Mouse (Mus musculus): Measurements from ENCODE around the gene Ttc28. TPM values are rescaled to one million over a fixed set of nuclear protein-coding genes. Genes with fewer than 3 reads are reported as not detected.

Gene Ttc28
- total RNA-seq, 1 experiment: 5.8 TPM

DNA sequence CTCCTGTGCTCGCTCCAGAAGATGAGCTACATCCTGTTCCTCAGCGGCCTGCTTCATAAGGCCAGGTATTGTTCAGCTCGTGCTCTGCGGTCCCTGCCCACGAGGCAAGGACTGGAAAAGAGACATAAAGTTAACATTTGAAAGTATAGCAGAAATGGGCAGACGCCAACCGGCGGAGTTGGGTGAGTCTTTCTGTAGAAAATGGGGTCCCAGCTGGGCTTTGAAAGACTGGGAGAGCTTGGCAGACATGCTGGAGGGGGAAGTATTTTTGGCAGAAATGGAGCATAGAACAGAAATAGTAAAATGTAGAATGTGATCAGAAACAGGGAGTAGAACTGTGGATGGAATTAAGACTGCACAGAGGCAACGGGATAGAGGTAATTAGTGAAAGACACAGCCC, 149.3 kb downstream of the Ttc28 start:
- DNase-seq (ENCODE audit: low read depth, low spot score): no peak
- Histone ChIP-seq H3K36me3 (ENCODE audit: control insufficient read depth, insufficient read depth, low read length, poor library complexity, severe bottlenecking) (no peaks in the 10 kb centered on the region), H3K9ac (ENCODE audit: insufficient read depth, low read depth, low read length, poor library complexity, severe bottlenecking) (no peak overlapping the region), H3K4me3 (ENCODE audit: insufficient read depth in 1 of 2, low read depth in 1 of 2, low read length in 2 of 2, poor library complexity in 1 of 2, severe bottlenecking in 1 of 2) (no peak overlapping the region), H3K27ac (ENCODE audit: insufficient read depth, low read depth, low read length, poor library complexity, severe bottlenecking) (no peak overlapping the region), H3K4me1 (ENCODE audit: control insufficient read depth in 2 of 2, insufficient read depth in 2 of 2, low read length in 2 of 2, poor library complexity in 1 of 2) (no peaks in the 10 kb centered on the region; a peak in 1 of 4 replicates), H3K9me3 (ENCODE audit: control insufficient read depth, insufficient read depth, low read depth, low read length) (no peaks in the 10 kb centered on the region)
- in situ Hi-C loops (cut with MboI; ENCODE audit: low sequenced_read_pairs in 2 of 2, unreplicated experiment in 2 of 2): no loop called here
- TF ChIP-seq CHD2 (IDR thresholded peaks at IDR 0.05; ENCODE audit: low read depth, low read length) (no peak), MAFK (IDR thresholded peaks at IDR 0.05; ENCODE audit: insufficient read depth, low read depth, low read length) (no peak), HCFC1 (IDR thresholded peaks at IDR 0.05; ENCODE audit: borderline replicate concordance, insufficient read depth, low read length) (no peak), ZC3H11A (IDR thresholded peaks at IDR 0.05; ENCODE audit: borderline replicate concordance, low read depth, low read length) (no peak), ZNF384 (IDR thresholded peaks at IDR 0.05; ENCODE audit: low read depth, low read length) (no peak)

DNA sequence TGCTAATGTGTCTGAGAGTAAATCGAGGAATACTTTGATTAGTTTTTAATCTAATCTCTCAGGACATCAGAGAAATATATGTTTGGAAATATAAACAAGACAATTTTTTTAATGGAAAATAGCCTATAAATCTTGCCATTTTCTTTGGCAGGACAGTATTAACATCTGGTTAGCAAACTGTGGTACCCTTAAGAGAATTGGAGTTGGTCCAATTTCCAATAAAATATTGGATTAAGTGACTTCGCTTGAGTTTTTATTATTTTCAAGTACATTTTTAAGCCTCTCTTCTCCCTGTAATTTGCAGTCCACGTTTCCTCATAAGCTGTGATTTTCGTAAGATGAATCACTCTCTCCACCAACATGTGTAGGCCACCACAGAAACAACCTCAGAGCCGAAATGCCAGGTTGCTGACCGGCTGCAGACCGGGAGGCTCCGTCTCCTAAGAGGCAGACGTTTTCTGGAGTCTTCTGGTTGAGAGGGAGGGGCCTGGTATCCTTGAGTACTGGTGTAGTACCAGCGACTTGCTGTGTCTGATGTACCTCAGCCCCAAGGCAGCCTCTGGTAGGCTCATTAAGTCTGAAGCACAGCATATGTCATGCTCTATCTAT, 153.2 kb downstream of the Ttc28 start:
- in situ Hi-C loops (cut with MboI; ENCODE audit: low sequenced_read_pairs in 2 of 2, unreplicated experiment in 2 of 2): no loop called here
- Histone ChIP-seq H3K9ac (ENCODE audit: insufficient read depth, low read depth, low read length, poor library complexity, severe bottlenecking) (no peak overlapping the region), H3K27ac (ENCODE audit: insufficient read depth, low read depth, low read length, poor library complexity, severe bottlenecking) (no peak overlapping the region), H3K4me1 (ENCODE audit: control insufficient read depth in 2 of 2, insufficient read depth in 2 of 2, low read length in 2 of 2, poor library complexity in 1 of 2) (no peaks in the 10 kb centered on the region; a peak in 1 of 4 replicates), H3K4me3 (ENCODE audit: insufficient read depth in 1 of 2, low read depth in 1 of 2, low read length in 2 of 2, poor library complexity in 1 of 2, severe bottlenecking in 1 of 2) (no peak overlapping the region), H3K9me3 (ENCODE audit: control insufficient read depth, insufficient read depth, low read depth, low read length) (no peaks in the 10 kb centered on the region), H3K36me3 (ENCODE audit: control insufficient read depth, insufficient read depth, low read length, poor library complexity, severe bottlenecking) (no peaks in the 10 kb centered on the region)
- no peak for TF ChIP-seq ZNF384 (IDR thresholded peaks at IDR 0.05; ENCODE audit: low read depth, low read length)
- no peak for TF ChIP-seq ZC3H11A (IDR thresholded peaks at IDR 0.05; ENCODE audit: borderline replicate concordance, low read depth, low read length)
- no peak for TF ChIP-seq MAFK (IDR thresholded peaks at IDR 0.05; ENCODE audit: insufficient read depth, low read depth, low read length)
- TF ChIP-seq CHD2 (IDR thresholded peaks at IDR 0.05; ENCODE audit: low read depth, low read length): no peak
- no peak for TF ChIP-seq HCFC1 (IDR thresholded peaks at IDR 0.05; ENCODE audit: borderline replicate concordance, insufficient read depth, low read length)
- no peak for DNase-seq (ENCODE audit: low read depth, low spot score)

DNA sequence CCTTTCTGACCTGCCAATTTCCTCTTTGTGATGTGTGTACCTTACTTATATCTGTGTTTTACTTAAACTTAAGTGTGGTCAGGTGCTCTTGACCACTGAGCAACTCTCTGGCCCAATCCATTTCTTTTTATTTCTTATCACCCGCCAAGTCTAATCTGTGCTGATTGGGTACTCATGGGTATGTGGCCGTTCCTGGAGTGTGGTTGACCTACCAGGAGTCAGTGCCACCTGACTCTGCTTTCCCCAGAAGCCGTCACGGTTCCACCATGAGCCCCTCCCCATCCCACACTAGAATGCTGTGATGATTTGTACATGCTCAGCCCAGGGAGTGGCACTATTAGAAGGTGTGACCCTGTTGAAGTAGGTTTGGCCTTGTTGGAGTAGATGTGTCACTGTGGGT, 153.9 kb downstream of the Ttc28 start:
- Histone ChIP-seq H3K9ac (ENCODE audit: insufficient read depth, low read depth, low read length, poor library complexity, severe bottlenecking) (no peak overlapping the region), H3K36me3 (ENCODE audit: control insufficient read depth, insufficient read depth, low read length, poor library complexity, severe bottlenecking) (no peaks in the 10 kb centered on the region), H3K4me1 (ENCODE audit: control insufficient read depth in 2 of 2, insufficient read depth in 2 of 2, low read length in 2 of 2, poor library complexity in 1 of 2) (no peaks in the 10 kb centered on the region; a peak in 1 of 4 replicates), H3K27ac (ENCODE audit: insufficient read depth, low read depth, low read length, poor library complexity, severe bottlenecking) (no peak overlapping the region), H3K9me3 (ENCODE audit: control insufficient read depth, insufficient read depth, low read depth, low read length) (no peaks in the 10 kb centered on the region), H3K4me3 (ENCODE audit: insufficient read depth in 1 of 2, low read depth in 1 of 2, low read length in 2 of 2, poor library complexity in 1 of 2, severe bottlenecking in 1 of 2) (no peak overlapping the region)
- TF ChIP-seq ZC3H11A (IDR thresholded peaks at IDR 0.05; ENCODE audit: borderline replicate concordance, low read depth, low read length) (no peak), CHD2 (IDR thresholded peaks at IDR 0.05; ENCODE audit: low read depth, low read length) (no peak), ZNF384 (IDR thresholded peaks at IDR 0.05; ENCODE audit: low read depth, low read length) (no peak), HCFC1 (IDR thresholded peaks at IDR 0.05; ENCODE audit: borderline replicate concordance, insufficient read depth, low read length) (no peak), MAFK (IDR thresholded peaks at IDR 0.05; ENCODE audit: insufficient read depth, low read depth, low read length) (no peak)
- DNase-seq (ENCODE audit: low read depth, low spot score): no peak
- in situ Hi-C loops (cut with MboI; ENCODE audit: low sequenced_read_pairs in 2 of 2, unreplicated experiment in 2 of 2): no loop called here

DNA sequence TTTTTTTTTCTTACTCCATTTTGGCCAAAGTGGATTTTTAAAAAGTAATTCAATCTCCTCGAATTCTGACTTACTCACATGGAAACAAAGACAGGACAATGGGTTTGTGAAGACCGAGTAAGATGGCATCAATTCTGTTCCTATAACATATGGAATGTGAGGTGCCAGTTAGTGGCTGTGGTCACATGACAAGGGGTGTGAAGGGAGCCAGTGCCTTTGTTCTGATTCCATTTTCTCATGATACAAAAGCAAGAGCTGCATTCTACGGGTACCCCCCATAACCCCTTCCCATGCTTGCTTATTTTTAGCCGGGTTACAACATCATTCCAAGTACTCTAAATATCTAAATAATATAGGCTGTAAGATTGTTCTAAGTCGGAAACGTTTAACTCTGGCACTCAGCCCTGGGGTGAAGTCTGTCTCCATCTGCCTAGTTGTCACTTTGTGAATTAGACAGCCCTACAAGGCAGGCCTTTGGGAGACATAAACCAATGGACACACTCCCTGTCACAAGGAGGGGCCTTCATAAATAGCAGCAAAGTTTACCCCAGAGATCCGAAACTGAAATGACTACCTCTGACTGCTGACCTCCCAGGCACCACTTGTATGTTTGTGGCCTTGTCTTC, 157.6 kb downstream of the Ttc28 start:
- TF ChIP-seq CHD2 (IDR thresholded peaks at IDR 0.05; ENCODE audit: low read depth, low read length): no peak
- no peak for TF ChIP-seq MAFK (IDR thresholded peaks at IDR 0.05; ENCODE audit: insufficient read depth, low read depth, low read length)
- no peak for TF ChIP-seq ZC3H11A (IDR thresholded peaks at IDR 0.05; ENCODE audit: borderline replicate concordance, low read depth, low read length)
- no peak overlapping the region for H3K9ac ChIP-seq (ENCODE audit: insufficient read depth, low read depth, low read length, poor library complexity, severe bottlenecking)
- no peak for DNase-seq (ENCODE audit: low read depth, low spot score)
- H3K9me3 ChIP-seq (ENCODE audit: control insufficient read depth, insufficient read depth, low read depth, low read length): no peaks in the 10 kb centered on the region
- no peak overlapping the region for H3K4me3 ChIP-seq (ENCODE audit: insufficient read depth in 1 of 2, low read depth in 1 of 2, low read length in 2 of 2, poor library complexity in 1 of 2, severe bottlenecking in 1 of 2)
- H3K4me1 ChIP-seq (ENCODE audit: control insufficient read depth in 2 of 2, insufficient read depth in 2 of 2, low read length in 2 of 2, poor library complexity in 1 of 2): peaks cover 0 to 2% of the 10 kb centered on the region in 2 experiments; a peak in 1 of 4 replicates
- in situ Hi-C loops (cut with MboI; ENCODE audit: low sequenced_read_pairs in 2 of 2, unreplicated experiment in 2 of 2): no loop called here
- no peak overlapping the region for H3K27ac ChIP-seq (ENCODE audit: insufficient read depth, low read depth, low read length, poor library complexity, severe bottlenecking)
- no peaks in the 10 kb centered on the region for H3K36me3 ChIP-seq (ENCODE audit: control insufficient read depth, insufficient read depth, low read length, poor library complexity, severe bottlenecking)
